Mouse (Mus musculus) liver, embryonic 14.5 days (tissue): ENCODE measurements at regions not wholly inside any gene's neighbourhood (a gene's known extent, or its start where the extent isn't known, plus 50 kb on each side); places are given as distances from the start of the nearest gene placed in this dataset.

Source experiments
- ATAC-seq: fragments of 200-750 bp; cut with Nextera tagmentation; 2 replicates; pipeline ENCODE4 v1.8.0; 2017; ENCODE audit warnings: moderate number of reproducible peaks, mild to moderate bottlenecking, moderate library complexity; ENCODE audit not compliant: insufficient read depth
- DNase-seq, 3 experiments: peaks; one replicate each; pipeline ENCODE4 v3.0.0-alpha.2; 2012 to 2013; ENCODE audit warnings: low read depth in 3 of 3, low spot score in 3 of 3
- H3K27ac ChIP-seq: fragments of 300-500 bp; sonication (generic); 2 replicates; pipeline ENCODE4 v1.5.1; 2014; ENCODE audit warnings: moderate library complexity, mild to moderate bottlenecking, control low read depth, inconsistent platforms
- H3K27me3 ChIP-seq: fragments of 300-500 bp; sonication (generic); 2 replicates; pipeline ENCODE4 v1.6.1; 2014; ENCODE audit warnings: mild to moderate bottlenecking, low read length, moderate library complexity; ENCODE audit not compliant: control insufficient read depth, insufficient read depth
- H3K36me3 ChIP-seq: fragments of 300-500 bp; sonication (generic); replicated peaks from 2 replicates; pipeline ENCODE4 v1.6.1; 2014; ENCODE audit warnings: low read depth; ENCODE audit not compliant: control insufficient read depth, insufficient read depth
- H3K4me1 ChIP-seq, 2 experiments: fragments of 200-500 bp in 1 of 2; fragments of 300-500 bp in 1 of 2; sonication (generic) in 1 of 2; replicated peaks; 2 replicates each; pipeline ENCODE4 v1.6.1; 2012 to 2014; ENCODE audit warnings: antibody characterized with exemption in 1 of 2, inconsistent platforms in 1 of 2, low read length in 1 of 2; ENCODE audit not compliant: control insufficient read depth in 2 of 2, insufficient read depth in 2 of 2
- H3K4me2 ChIP-seq: fragments of 300-500 bp; sonication (generic); 2 replicates; pipeline ENCODE4 v1.6.1; 2014; ENCODE audit warnings: low read depth, mild to moderate bottlenecking, control low read depth, moderate library complexity
- H3K4me3 ChIP-seq, 2 experiments: fragments of 200-500 bp in 1 of 2; fragments of 300-500 bp in 1 of 2; sonication (generic) in 1 of 2; 2 replicates each; pipeline ENCODE4 v1.5.1; 2012 to 2014; ENCODE audit warnings: low read depth in 2 of 2, low read length in 2 of 2, mild to moderate bottlenecking in 2 of 2, control low read depth in 1 of 2, inconsistent platforms in 1 of 2, moderate library complexity in 1 of 2; ENCODE audit not compliant: insufficient read depth in 1 of 2
- H3K9ac ChIP-seq: fragments of 300-500 bp; sonication (generic); replicated peaks from 2 replicates; pipeline ENCODE4 v1.6.1; 2014; ENCODE audit warnings: mild to moderate bottlenecking, control low read depth, moderate library complexity
- H3K9me3 ChIP-seq: fragments of 300-500 bp; sonication (generic); 2 replicates; pipeline ENCODE4 v1.6.1; 2016; ENCODE audit warnings: low read length, mixed read lengths; ENCODE audit not compliant: control insufficient read depth
- CTCF ChIP-seq: IDR thresholded peaks from 2 replicates; pipeline ENCODE4 v1.5.1; 2016; ENCODE audit warnings: antibody characterized with exemption, low read depth, control low read depth
- EP300 ChIP-seq: IDR thresholded peaks from 2 replicates; pipeline ENCODE4 v1.6.1; 2016; ENCODE audit warnings: antibody characterized with exemption, low read depth
- WGBS: fragments of 180-500 bp; shearing (Covaris S2); extraction: QIAGEN DNeasy Blood & Tissue Kit; methylation state at CpG from one replicate; pipeline ENCODE4 v1.1.7; 2014; ENCODE audit not compliant: insufficient replicate concordance; 5-methylcytosine and 5-hydroxymethylcytosine counted together

GRCm38 (mm10) chr4:64897935-64898334 lies 226.0 kb upstream of the Pappa start:
- H3K4me2 ChIP-seq, result no peak overlapping the region
- TF ChIP-seq EP300 (no peak), CTCF (no peak)
- DNase-seq, result no peak

GRCm38 (mm10) chr4:64901091-64901845 lies 222.7 kb upstream of the Pappa start:
- no peak overlapping the region for H3K27ac ChIP-seq
- DNase-seq (no peak), ATAC-seq (no peak)

More at GRCm38 (mm10) chr4:64897935-64898334, 226.0 kb upstream of the Pappa start:
- Histone ChIP-seq H3K4me1 (no peaks in the 10 kb centered on the region), H3K9ac (no peak overlapping the region), H3K27me3 (no peaks in the 10 kb centered on the region), H3K4me3 (no peak overlapping the region), H3K27ac (no peak overlapping the region), H3K9me3 (no peaks in the 10 kb centered on the region), H3K36me3 (no peaks in the 10 kb centered on the region)
- 60% methylated on average over 3 of the region's 3 CpGs for WGBS
- ATAC-seq, result no peak

GRCm38 (mm10) chr4:64923751-64924150 lies 200.2 kb upstream of the Pappa start:
- Histone ChIP-seq H3K9me3 (no peaks in the 10 kb centered on the region), H3K36me3 (no peaks in the 10 kb centered on the region), H3K4me2 (no peak overlapping the region), H3K27me3 (no peaks in the 10 kb centered on the region), H3K4me1 (no peaks in the 10 kb centered on the region), H3K4me3 (no peak overlapping the region), H3K9ac (no peak overlapping the region), H3K27ac (no peak overlapping the region)
- DNase-seq, result no peak
- TF ChIP-seq EP300 (no peak), CTCF (no peak)
- no peak for ATAC-seq

More at GRCm38 (mm10) chr4:64901091-64901845, 222.7 kb upstream of the Pappa start:
- Histone ChIP-seq H3K36me3 (no peaks in the 10 kb centered on the region), H3K9me3 (no peaks in the 10 kb centered on the region), H3K4me2 (no peak overlapping the region), H3K9ac (no peak overlapping the region), H3K4me3 (no peak overlapping the region), H3K4me1 (no peaks in the 10 kb centered on the region), H3K27me3 (no peaks in the 10 kb centered on the region)
- 57% methylated on average over 5 of the region's 5 CpGs for WGBS
- TF ChIP-seq EP300 (no peak), CTCF (no peak)

GRCm38 (mm10) chr4:64928553-64928952 lies 195.4 kb upstream of the Pappa start:
- ATAC-seq, result no peak
- TF ChIP-seq CTCF (no peak), EP300 (no peak)
- 28% methylated on average over 2 of the region's 2 CpGs for WGBS

GRCm38 (mm10) chr4:64945547-64945946 lies 178.4 kb upstream of the Pappa start:
- no peak overlapping the region for H3K4me2 ChIP-seq
- H3K4me1 ChIP-seq, result no peaks in the 10 kb centered on the region
- no peak overlapping the region for H3K9ac ChIP-seq
- H3K4me3 ChIP-seq, result no peak overlapping the region
- TF ChIP-seq CTCF (no peak), EP300 (no peak)
- no peaks in the 10 kb centered on the region for H3K36me3 ChIP-seq
- no peak for ATAC-seq
- no peaks in the 10 kb centered on the region for H3K9me3 ChIP-seq
- no peaks in the 10 kb centered on the region for H3K27me3 ChIP-seq
- DNase-seq, result no peak
- no peak overlapping the region for H3K27ac ChIP-seq

More at GRCm38 (mm10) chr4:64928553-64928952, 195.4 kb upstream of the Pappa start:
- H3K27ac ChIP-seq, result no peak overlapping the region
- DNase-seq, result no peak
- no peak overlapping the region for H3K4me3 ChIP-seq
- no peaks in the 10 kb centered on the region for H3K4me1 ChIP-seq
- H3K27me3 ChIP-seq, result no peaks in the 10 kb centered on the region
- no peaks in the 10 kb centered on the region for H3K36me3 ChIP-seq
- H3K9ac ChIP-seq, result no peak overlapping the region
- no peaks in the 10 kb centered on the region for H3K9me3 ChIP-seq
- no peak overlapping the region for H3K4me2 ChIP-seq
